Mouse (Mus musculus): ENCODE results near the gene Baz1a. TPM values are rescaled to one million over a fixed set of nuclear protein-coding genes. Genes with fewer than 3 reads are reported as not detected.

The Baz1a gene
- polyA plus RNA-seq, 1 experiment, result 9.6 TPM

- WGBS, result 97% methylated on average over 2 of the region's 2 CpGs
- H3K4me1 ChIP-seq (replicated peaks; ENCODE audit: control insufficient read depth, insufficient read depth, low read length), result no peaks in the 10 kb centered on the region
- TF ChIP-seq CTCF (IDR thresholded peaks at IDR 0.05; ENCODE audit: borderline replicate concordance, control insufficient read depth, extremely low read depth, insufficient read depth, low read length, poor library complexity), result no peak
- no peak for TF ChIP-seq POLR2A (IDR thresholded peaks at IDR 0.05; ENCODE audit: control insufficient read depth, extremely low read depth, insufficient read depth, low read length, poor library complexity)
- DNase-seq, result no peak
- H3K36me3 ChIP-seq (ENCODE audit: control insufficient read depth, insufficient read depth, low read length), result no peaks in the 10 kb centered on the region
- H3K27me3 ChIP-seq (ENCODE audit: control insufficient read depth, insufficient read depth, low read length), result no peaks in the 10 kb centered on the region
- H3K27ac ChIP-seq (ENCODE audit: control insufficient read depth, insufficient read depth, low read length), result no peak overlapping the region
- H3K4me3 ChIP-seq (ENCODE audit: control insufficient read depth, insufficient read depth, low read length), result no peak overlapping the region
Observed at GRCm38 (mm10) chr12:55056703-55057102, 42.6 kb upstream of the Baz1a start.

- Histone ChIP-seq H3K4me1 (replicated peaks; ENCODE audit: control insufficient read depth, insufficient read depth, low read length) (peaks cover 7% of the 10 kb centered on the region), H3K4me3 (ENCODE audit: control insufficient read depth, insufficient read depth, low read length) (no peak overlapping the region), H3K27ac (ENCODE audit: control insufficient read depth, insufficient read depth, low read length) (no peak overlapping the region), H3K27me3 (ENCODE audit: control insufficient read depth, insufficient read depth, low read length) (no peaks in the 10 kb centered on the region), H3K36me3 (ENCODE audit: control insufficient read depth, insufficient read depth, low read length) (no peaks in the 10 kb centered on the region)
- TF ChIP-seq CTCF (IDR thresholded peaks at IDR 0.05; ENCODE audit: borderline replicate concordance, control insufficient read depth, extremely low read depth, insufficient read depth, low read length, poor library complexity) (no peak), POLR2A (IDR thresholded peaks at IDR 0.05; ENCODE audit: control insufficient read depth, extremely low read depth, insufficient read depth, low read length, poor library complexity) (no peak)
- WGBS, result 97% methylated on average over 2 of the region's 2 CpGs
- no peak for DNase-seq
Observed at GRCm38 (mm10) chr12:55054551-55055241, 40.5 kb upstream of the Baz1a start.

- no peak overlapping the region for H3K27ac ChIP-seq (ENCODE audit: control insufficient read depth, insufficient read depth, low read length)
- H3K4me3 ChIP-seq (ENCODE audit: control insufficient read depth, insufficient read depth, low read length), result no peak overlapping the region
- no peaks in the 10 kb centered on the region for H3K27me3 ChIP-seq (ENCODE audit: control insufficient read depth, insufficient read depth, low read length)
- 94% methylated on average over 7 of the region's 7 CpGs for WGBS
- no peak for DNase-seq
- H3K4me1 ChIP-seq (replicated peaks; ENCODE audit: control insufficient read depth, insufficient read depth, low read length), result peaks cover 10% of the 10 kb centered on the region
- no peaks in the 10 kb centered on the region for H3K36me3 ChIP-seq (ENCODE audit: control insufficient read depth, insufficient read depth, low read length)
- TF ChIP-seq CTCF (IDR thresholded peaks at IDR 0.05; ENCODE audit: borderline replicate concordance, control insufficient read depth, extremely low read depth, insufficient read depth, low read length, poor library complexity), result no peak
- no peak for TF ChIP-seq POLR2A (IDR thresholded peaks at IDR 0.05; ENCODE audit: control insufficient read depth, extremely low read depth, insufficient read depth, low read length, poor library complexity)
Observed at GRCm38 (mm10) chr12:55053267-55053666, 39.1 kb upstream of the Baz1a start.

GRCm38 (mm10) chr12:55051210-55052173 is 37.3 kb upstream of the Baz1a start:
- no peak overlapping the region for H3K27ac ChIP-seq (ENCODE audit: control insufficient read depth, insufficient read depth, low read length)
- no peaks in the 10 kb centered on the region for H3K36me3 ChIP-seq (ENCODE audit: control insufficient read depth, insufficient read depth, low read length)
- no peak for DNase-seq
- H3K4me1 ChIP-seq (replicated peaks; ENCODE audit: control insufficient read depth, insufficient read depth, low read length), result peaks cover 10% of the 10 kb centered on the region
- TF ChIP-seq POLR2A (IDR thresholded peaks at IDR 0.05; ENCODE audit: control insufficient read depth, extremely low read depth, insufficient read depth, low read length, poor library complexity) (no peak), CTCF (IDR thresholded peaks at IDR 0.05; ENCODE audit: borderline replicate concordance, control insufficient read depth, extremely low read depth, insufficient read depth, low read length, poor library complexity) (no peak)
- 57% methylated on average over 8 of the region's 8 CpGs for WGBS
- H3K4me3 ChIP-seq (ENCODE audit: control insufficient read depth, insufficient read depth, low read length), result no peak overlapping the region
- no peaks in the 10 kb centered on the region for H3K27me3 ChIP-seq (ENCODE audit: control insufficient read depth, insufficient read depth, low read length)

GRCm38 (mm10) chr12:55049731-55050353 is 35.7 kb upstream of the Baz1a start:
- Histone ChIP-seq H3K27me3 (ENCODE audit: control insufficient read depth, insufficient read depth, low read length) (no peaks in the 10 kb centered on the region), H3K27ac (ENCODE audit: control insufficient read depth, insufficient read depth, low read length) (no peak overlapping the region), H3K4me1 (replicated peaks; ENCODE audit: control insufficient read depth, insufficient read depth, low read length) (peaks cover 10% of the 10 kb centered on the region), H3K4me3 (ENCODE audit: control insufficient read depth, insufficient read depth, low read length) (no peak overlapping the region), H3K36me3 (ENCODE audit: control insufficient read depth, insufficient read depth, low read length) (no peaks in the 10 kb centered on the region)
- WGBS, result 31% methylated on average over 8 of the region's 8 CpGs
- DNase-seq, result no peak
- TF ChIP-seq CTCF (IDR thresholded peaks at IDR 0.05; ENCODE audit: borderline replicate concordance, control insufficient read depth, extremely low read depth, insufficient read depth, low read length, poor library complexity) (no peak), POLR2A (IDR thresholded peaks at IDR 0.05; ENCODE audit: control insufficient read depth, extremely low read depth, insufficient read depth, low read length, poor library complexity) (no peak)

GRCm38 (mm10) chr12:55041011-55041410 is 26.9 kb upstream of the Baz1a start:
- H3K4me1 ChIP-seq (replicated peaks; ENCODE audit: control insufficient read depth, insufficient read depth, low read length), result no peaks in the 10 kb centered on the region
- DNase-seq, result no peak
- TF ChIP-seq CTCF (IDR thresholded peaks at IDR 0.05; ENCODE audit: borderline replicate concordance, control insufficient read depth, extremely low read depth, insufficient read depth, low read length, poor library complexity), result no peak
- TF ChIP-seq POLR2A (IDR thresholded peaks at IDR 0.05; ENCODE audit: control insufficient read depth, extremely low read depth, insufficient read depth, low read length, poor library complexity), result no peak
- no peaks in the 10 kb centered on the region for H3K27me3 ChIP-seq (ENCODE audit: control insufficient read depth, insufficient read depth, low read length)
- WGBS, result 77% methylated on average over 15 of the region's 15 CpGs
- H3K27ac ChIP-seq (ENCODE audit: control insufficient read depth, insufficient read depth, low read length), result no peak overlapping the region
- H3K4me3 ChIP-seq (ENCODE audit: control insufficient read depth, insufficient read depth, low read length), result no peak overlapping the region
- H3K36me3 ChIP-seq (ENCODE audit: control insufficient read depth, insufficient read depth, low read length), result no peaks in the 10 kb centered on the region

All from thymus, adult 2 months (tissue).